In the genomic region with DNA sequence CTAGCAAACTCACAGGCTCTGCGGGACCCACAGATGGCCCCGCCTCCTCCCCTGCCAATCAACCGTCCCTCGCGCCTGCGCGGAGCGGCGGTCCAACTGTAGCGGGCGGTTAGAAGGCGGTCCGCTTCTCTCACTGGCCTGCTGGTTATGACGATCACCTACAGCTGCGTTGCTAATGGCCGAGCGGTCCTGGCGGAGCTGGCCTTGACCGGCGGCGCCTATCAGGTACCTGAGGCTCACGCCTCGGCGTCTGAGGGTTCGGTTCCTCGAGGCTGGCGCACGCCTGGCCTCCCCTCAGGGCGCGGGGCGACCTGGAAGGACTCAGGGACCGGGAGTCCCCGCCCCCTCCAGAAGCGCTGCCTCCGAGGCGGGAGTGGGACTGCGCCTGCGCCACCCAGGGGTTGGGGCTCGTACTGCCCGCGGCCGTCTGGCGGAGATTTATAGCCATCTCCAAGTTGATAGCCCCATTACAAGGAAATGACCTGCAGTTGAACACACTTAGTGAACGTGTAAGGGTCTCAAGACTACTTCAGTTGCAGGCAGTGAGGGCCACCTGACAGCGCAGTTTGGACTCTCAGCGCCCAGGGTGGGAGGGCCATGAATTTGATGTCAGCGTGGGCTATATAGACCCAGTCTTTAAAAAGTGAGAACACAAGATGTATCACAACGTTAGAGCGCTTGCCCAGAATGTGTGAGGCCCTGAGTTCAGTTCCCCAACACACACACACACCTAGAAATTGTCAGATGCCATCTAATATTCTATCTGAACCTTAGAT, we compare ENCODE assay signal across 8 mouse cellular contexts. TPM values are rescaled to one million over a fixed set of nuclear protein-coding genes. Genes with fewer than 3 reads are reported as not detected.
A peak's percentile ranks its signal among the peaks of the same experiment; 100 is the strongest.
DNase-seq lines count a peak whose midpoint lies in the region; ATAC-seq and TF ChIP-seq lines count a peak whose summit lies in the region.

Gene Vamp9, plus strand, starts transcription at position 74 of the 776 bp plus-strand sequence.

- peak; percentile 100 for ATAC-seq in frontal cortex, adult (ENCODE audit: low TSS enrichment)
- peak; percentile 99 for ATAC-seq in liver, postnatal 0 days
- ATAC-seq in neural tube, embryonic 14.5 days (ENCODE audit: low read depth): peak; percentile 99

- H3K4me3 ChIP-seq in liver, postnatal 0 days (ENCODE audit: low read depth, low read length): peak within 1 kb of the TSS; percentile 54
- peak within 1 kb of the TSS; percentile 56 for H3K4me3 ChIP-seq in neural tube, embryonic 14.5 days (ENCODE audit: low read depth, low read length)

- peaks cover 4% of the 10 kb centered on the region for H3K4me1 ChIP-seq in liver, postnatal 0 days (ENCODE audit: insufficient read depth)
- H3K4me1 ChIP-seq in neural tube, embryonic 14.5 days (ENCODE audit: control insufficient read depth, insufficient read depth, low read length): no peaks in the 10 kb centered on the region

- 9% methylated on average over 49 of the region's 49 CpGs for WGBS in liver, postnatal 0 days (ENCODE audit: insufficient replicate concordance)
- WGBS in neural tube, embryonic 14.5 days: 9% methylated on average over 49 of the region's 49 CpGs

- no peaks in the 10 kb centered on the region for H3K9me3 ChIP-seq in liver, postnatal 0 days (ENCODE audit: low read length)
- no peaks in the 10 kb centered on the region for H3K9me3 ChIP-seq in neural tube, embryonic 14.5 days (ENCODE audit: control insufficient read depth, low read length)

- H3K4me2 ChIP-seq in liver, postnatal 0 days (ENCODE audit: low read depth, low read length): peak within 1 kb of the TSS; percentile 75
- peak within 1 kb of the TSS; percentile 50 for H3K4me2 ChIP-seq in neural tube, embryonic 14.5 days (ENCODE audit: low read depth, low read length)

- peak; percentile 59 for TF ChIP-seq CTCF in liver, postnatal 0 days (IDR thresholded peaks at IDR 0.05; ENCODE audit: low read depth)

- 0 out of 2 replicates have a peak within 1 kb of the TSS, but pooled peaks have one; percentile 38 for H3K9ac ChIP-seq in liver, postnatal 0 days (replicated peaks)
- peak within 1 kb of the TSS; percentile 67 for H3K9ac ChIP-seq in neural tube, embryonic 14.5 days (replicated peaks; ENCODE audit: low read depth, low read length)

- no peaks in the 10 kb centered on the region for H3K36me3 ChIP-seq in liver, postnatal 0 days (replicated peaks; ENCODE audit: insufficient read depth, low read length)
- no peaks in the 10 kb centered on the region for H3K36me3 ChIP-seq in neural tube, embryonic 14.5 days (ENCODE audit: control insufficient read depth, insufficient read depth, low read length)

- no peaks in the 10 kb centered on the region for H3K27me3 ChIP-seq in liver, postnatal 0 days (ENCODE audit: insufficient read depth, low read length)
- no peaks in the 10 kb centered on the region for H3K27me3 ChIP-seq in neural tube, embryonic 14.5 days (ENCODE audit: control insufficient read depth, insufficient read depth, low read length)

- DNase-seq in Muller cell, postnatal 12 days (ENCODE audit: inconsistent ontology term): peak; percentile 100
- peak; percentile 93 for DNase-seq in cerebellum, adult 9-10 months
- DNase-seq in heart, postnatal 4 days: peak; percentile 98
- DNase-seq in layer of hippocampus, adult 18-20 months (ENCODE audit: low spot score in 2 of 2): peak; percentile 91 to 95
- peak; percentile 91 for DNase-seq in liver, postnatal 0 days
- DNase-seq in telencephalon, adult 2 months (ENCODE audit: low read depth, low spot score): peak; percentile 90

- TF ChIP-seq EP300 in liver, postnatal 0 days (IDR thresholded peaks at IDR 0.05; ENCODE audit: low read depth): no peak

- H3K27ac ChIP-seq in liver, postnatal 0 days (ENCODE audit: low read depth): peak within 1 kb of the TSS; percentile 60; the same call in 1 of the 2 replicates
- peak within 1 kb of the TSS; percentile 80 for H3K27ac ChIP-seq in neural tube, embryonic 14.5 days (ENCODE audit: low read depth, low read length)

RNA-seq across cellular contexts. Expression of gene Vamp9, which starts in this region (rescaled TPM):
- total RNA-seq in heart, postnatal 4 days (2021): under 1 TPM in 1 of 2 experiments, not detected in 1; 0.56 TPM
- total RNA-seq in layer of hippocampus, adult 18-20 months (2021): 1 to 10 TPM in 1 of 2 experiments, not detected in 1; 1.0 TPM
- polyA plus RNA-seq in liver, postnatal 0 days (2015; fragmentation: Nextera tagmentation; extraction: Ambion mirVana): 0.15 TPM in 1 of 2 replicates, not detected in the other
- polyA plus RNA-seq in neural tube, embryonic 14.5 days (2014; fragmentation: Nextera tagmentation; extraction: Ambion mirVana): 1.0 and 1.2 TPM in 2 replicates

Comparison
In these comparisons a context has a peak if more than half of its experiments do, and no peak if none do; other contexts are left out.
1. Peak in every context shown above with its lines: DNase-seq, ATAC-seq, H3K4me3 ChIP-seq and H3K27ac ChIP-seq.
2. Peak in DNase-seq in heart, postnatal 4 days; RNA of the gene not detected or under 1 TPM.
3. Peak in DNase-seq, ATAC-seq, H3K4me3 ChIP-seq, H3K27ac ChIP-seq, H3K9ac ChIP-seq and H3K4me2 ChIP-seq in liver, postnatal 0 days; RNA of the gene not detected or under 1 TPM.